Mouse (Mus musculus): ENCODE measurements at regions not wholly inside any gene's neighbourhood (a gene's known extent, or its start where the extent isn't known, plus 50 kb on each side); places are given as distances from the start of the nearest gene placed in this dataset.

GRCm38 (mm10) chr1:137617513-137617912, 558.0 kb downstream of the Ptprc start:
- Histone ChIP-seq H3K4me1 (ENCODE audit: control insufficient read depth, insufficient read depth, low read length) (peaks cover 6% of the 10 kb centered on the region; the same call in 1 of the 2 replicates), H3K4me3 (replicated peaks; ENCODE audit: extremely low read depth, low read depth, low read length) (no peak overlapping the region)
- DNase-seq: no peak
- WGBS: 48% methylated on average over 5 of the region's 5 CpGs
- TF ChIP-seq CTCF (IDR thresholded peaks at IDR 0.05; ENCODE audit: insufficient read depth, low read length): no peak
- TF ChIP-seq POLR2A (IDR thresholded peaks at IDR 0.05; ENCODE audit: borderline replicate concordance, extremely low read depth, low read depth, low read length): no peak

GRCm38 (mm10) chr1:137606716-137607115, 568.8 kb downstream of the Ptprc start:
- 88% methylated on average over 1 of the region's 1 CpGs for WGBS
- no peak for DNase-seq
- H3K4me3 ChIP-seq (replicated peaks; ENCODE audit: extremely low read depth, low read depth, low read length): no peak overlapping the region
- no peaks in the 10 kb centered on the region for H3K4me1 ChIP-seq (ENCODE audit: control insufficient read depth, insufficient read depth, low read length)
- TF ChIP-seq CTCF (IDR thresholded peaks at IDR 0.05; ENCODE audit: insufficient read depth, low read length): no peak
- no peak for TF ChIP-seq POLR2A (IDR thresholded peaks at IDR 0.05; ENCODE audit: borderline replicate concordance, extremely low read depth, low read depth, low read length)

GRCm38 (mm10) chr1:137605890-137606663, 569.4 kb downstream of the Ptprc start:
- WGBS: 73% methylated on average over 11 of the region's 11 CpGs
- no peak for TF ChIP-seq POLR2A (IDR thresholded peaks at IDR 0.05; ENCODE audit: borderline replicate concordance, extremely low read depth, low read depth, low read length)
- no peak for TF ChIP-seq CTCF (IDR thresholded peaks at IDR 0.05; ENCODE audit: insufficient read depth, low read length)
- no peak for DNase-seq

GRCm38 (mm10) chr1:137593732-137594131, 581.8 kb downstream of the Ptprc start:
- DNase-seq: no peak
- 88% methylated on average over 7 of the region's 7 CpGs for WGBS
- TF ChIP-seq POLR2A (IDR thresholded peaks at IDR 0.05; ENCODE audit: borderline replicate concordance, extremely low read depth, low read depth, low read length) (no peak), CTCF (IDR thresholded peaks at IDR 0.05; ENCODE audit: insufficient read depth, low read length) (no peak)
- Histone ChIP-seq H3K4me3 (replicated peaks; ENCODE audit: extremely low read depth, low read depth, low read length) (no peak overlapping the region), H3K4me1 (ENCODE audit: control insufficient read depth, insufficient read depth, low read length) (no peaks in the 10 kb centered on the region)

More at GRCm38 (mm10) chr1:137605890-137606663, 569.4 kb downstream of the Ptprc start:
- no peaks in the 10 kb centered on the region for H3K4me1 ChIP-seq (ENCODE audit: control insufficient read depth, insufficient read depth, low read length)
- no peak overlapping the region for H3K4me3 ChIP-seq (replicated peaks; ENCODE audit: extremely low read depth, low read depth, low read length)

- Histone ChIP-seq H3K4me1 (ENCODE audit: control insufficient read depth, insufficient read depth, low read length) (no peaks in the 10 kb centered on the region), H3K4me3 (replicated peaks; ENCODE audit: extremely low read depth, low read depth, low read length) (no peak overlapping the region)
- WGBS: 65% methylated on average over 2 of the region's 2 CpGs
- TF ChIP-seq POLR2A (IDR thresholded peaks at IDR 0.05; ENCODE audit: borderline replicate concordance, extremely low read depth, low read depth, low read length): no peak
- no peak for TF ChIP-seq CTCF (IDR thresholded peaks at IDR 0.05; ENCODE audit: insufficient read depth, low read length)
- no peak for DNase-seq
Measured at GRCm38 (mm10) chr1:137591891-137592290, 583.6 kb downstream of the Ptprc start.

- DNase-seq: no peak
- no peaks in the 10 kb centered on the region for H3K4me1 ChIP-seq (ENCODE audit: control insufficient read depth, insufficient read depth, low read length)
- H3K4me3 ChIP-seq (replicated peaks; ENCODE audit: extremely low read depth, low read depth, low read length): no peak overlapping the region
- WGBS: 23% methylated on average over 3 of the region's 3 CpGs
- no peak for TF ChIP-seq CTCF (IDR thresholded peaks at IDR 0.05; ENCODE audit: insufficient read depth, low read length)
Measured at GRCm38 (mm10) chr1:137591295-137591694, 584.2 kb downstream of the Ptprc start.

- Histone ChIP-seq H3K4me3 (replicated peaks; ENCODE audit: extremely low read depth, low read depth, low read length) (no peak overlapping the region), H3K4me1 (ENCODE audit: control insufficient read depth, insufficient read depth, low read length) (no peaks in the 10 kb centered on the region)
- DNase-seq: no peak
- TF ChIP-seq CTCF (IDR thresholded peaks at IDR 0.05; ENCODE audit: insufficient read depth, low read length) (no peak), POLR2A (IDR thresholded peaks at IDR 0.05; ENCODE audit: borderline replicate concordance, extremely low read depth, low read depth, low read length) (no peak)
- WGBS: 66% methylated on average over 6 of the region's 6 CpGs
Measured at GRCm38 (mm10) chr1:137588304-137589300, 586.9 kb downstream of the Ptprc start.

- 90% methylated on average over 12 of the region's 12 CpGs for WGBS
- Histone ChIP-seq H3K4me3 (replicated peaks; ENCODE audit: extremely low read depth, low read depth, low read length) (no peak overlapping the region), H3K4me1 (ENCODE audit: control insufficient read depth, insufficient read depth, low read length) (no peaks in the 10 kb centered on the region)
- no peak for DNase-seq
- TF ChIP-seq POLR2A (IDR thresholded peaks at IDR 0.05; ENCODE audit: borderline replicate concordance, extremely low read depth, low read depth, low read length) (no peak), CTCF (IDR thresholded peaks at IDR 0.05; ENCODE audit: insufficient read depth, low read length) (no peak)
Measured at GRCm38 (mm10) chr1:137587481-137588228, 587.9 kb downstream of the Ptprc start.

- TF ChIP-seq POLR2A (IDR thresholded peaks at IDR 0.05; ENCODE audit: borderline replicate concordance, extremely low read depth, low read depth, low read length): no peak
- no peak for TF ChIP-seq CTCF (IDR thresholded peaks at IDR 0.05; ENCODE audit: insufficient read depth, low read length)
- 90% methylated on average over 6 of the region's 6 CpGs for WGBS
- no peak for DNase-seq
- H3K4me1 ChIP-seq (ENCODE audit: control insufficient read depth, insufficient read depth, low read length): no peaks in the 10 kb centered on the region
- no peak overlapping the region for H3K4me3 ChIP-seq (replicated peaks; ENCODE audit: extremely low read depth, low read depth, low read length)
Measured at GRCm38 (mm10) chr1:137584696-137585095, 590.8 kb downstream of the Ptprc start.

All from lung, adult 2 months (tissue).